Mouse (Mus musculus): ENCODE measurements at regions not wholly inside any gene's neighbourhood (a gene's known extent, or its start where the extent isn't known, plus 50 kb on each side); places are given as distances from the start of the nearest gene placed in this dataset.

- Histone ChIP-seq H3K9ac (no peak overlapping the region), H3K27ac (replicated peaks) (no peak overlapping the region), H3K4me2 (no peak overlapping the region), H3K27me3 (replicated peaks) (no peaks in the 10 kb centered on the region), H3K4me1 (peaks cover 2% of the 10 kb centered on the region; the same call in 1 of the 2 replicates), H3K36me3 (no peaks in the 10 kb centered on the region), H3K9me3 (no peaks in the 10 kb centered on the region), H3K4me3 (no peak overlapping the region)
- WGBS: 82% methylated on average over 2 of the region's 2 CpGs
- no peak for ATAC-seq (ENCODE audit: extremely low read depth, insufficient number of reproducible peaks, low FRiP score, low TSS enrichment)
Measured at GRCm38 (mm10) chr8:35877581-35877980, 112.0 kb downstream of the Gm19410 start.

- ATAC-seq (ENCODE audit: extremely low read depth, insufficient number of reproducible peaks, low FRiP score, low TSS enrichment): no peak
- peaks cover 7% of the 10 kb centered on the region; the same call in 1 of the 2 replicates for H3K9me3 ChIP-seq
- peaks cover 5% of the 10 kb centered on the region; the same call in 1 of the 2 replicates for H3K4me1 ChIP-seq
Measured at GRCm38 (mm10) chr8:35881810-35882209, 116.2 kb downstream of the Gm19410 start.

GRCm38 (mm10) chr8:35882638-35883455, 117.3 kb downstream of the Gm19410 start:
- Histone ChIP-seq H3K36me3 (no peaks in the 10 kb centered on the region), H3K4me3 (no peak overlapping the region), H3K27ac (replicated peaks) (no peak overlapping the region), H3K9me3 (peaks cover 7% of the 10 kb centered on the region; the same call in 1 of the 2 replicates), H3K9ac (no peak overlapping the region), H3K4me1 (peaks cover 5% of the 10 kb centered on the region; the same call in 1 of the 2 replicates), H3K27me3 (replicated peaks) (no peaks in the 10 kb centered on the region), H3K4me2 (no peak overlapping the region)
- ATAC-seq (ENCODE audit: extremely low read depth, insufficient number of reproducible peaks, low FRiP score, low TSS enrichment): no peak
- WGBS: 47% methylated on average over 12 of the region's 12 CpGs

More at GRCm38 (mm10) chr8:35881810-35882209, 116.2 kb downstream of the Gm19410 start:
- H3K36me3 ChIP-seq: no peaks in the 10 kb centered on the region
- no peak overlapping the region for H3K27ac ChIP-seq (replicated peaks)
- 56% methylated on average over 5 of the region's 5 CpGs for WGBS
- no peak overlapping the region for H3K4me3 ChIP-seq
- H3K27me3 ChIP-seq (replicated peaks): no peaks in the 10 kb centered on the region
- no peak overlapping the region for H3K4me2 ChIP-seq
- no peak overlapping the region for H3K9ac ChIP-seq

- Histone ChIP-seq H3K36me3 (no peaks in the 10 kb centered on the region), H3K4me2 (no peak overlapping the region), H3K27me3 (replicated peaks) (no peaks in the 10 kb centered on the region), H3K4me3 (no peak overlapping the region), H3K9me3 (peaks cover 7% of the 10 kb centered on the region; the same call in 1 of the 2 replicates), H3K27ac (replicated peaks) (no peak overlapping the region), H3K4me1 (peaks cover 8% of the 10 kb centered on the region), H3K9ac (no peak overlapping the region)
- ATAC-seq (ENCODE audit: extremely low read depth, insufficient number of reproducible peaks, low FRiP score, low TSS enrichment): no peak
- WGBS: 79% methylated on average over 1 of the region's 1 CpGs
Measured at GRCm38 (mm10) chr8:35883456-35883780, 117.8 kb downstream of the Gm19410 start.

GRCm38 (mm10) chr8:35884545-35884944, 119.0 kb downstream of the Gm19410 start:
- WGBS: 71% methylated on average over 6 of the region's 6 CpGs
- Histone ChIP-seq H3K36me3 (no peaks in the 10 kb centered on the region), H3K27ac (replicated peaks) (no peak overlapping the region), H3K27me3 (replicated peaks) (no peaks in the 10 kb centered on the region), H3K9me3 (peaks cover 7% of the 10 kb centered on the region; the same call in 1 of the 2 replicates), H3K9ac (no peak overlapping the region), H3K4me2 (no peak overlapping the region), H3K4me1 (peaks cover 8% of the 10 kb centered on the region), H3K4me3 (no peak overlapping the region)
- no peak for ATAC-seq (ENCODE audit: extremely low read depth, insufficient number of reproducible peaks, low FRiP score, low TSS enrichment)

- Histone ChIP-seq H3K4me2 (no peak overlapping the region), H3K27me3 (replicated peaks) (no peaks in the 10 kb centered on the region), H3K36me3 (no peaks in the 10 kb centered on the region), H3K9me3 (peaks cover 7% of the 10 kb centered on the region; the same call in 1 of the 2 replicates), H3K9ac (no peak overlapping the region), H3K4me3 (no peak overlapping the region), H3K4me1 (peaks cover 24% of the 10 kb centered on the region), H3K27ac (replicated peaks) (no peak overlapping the region)
- WGBS: 53% methylated on average over 4 of the region's 4 CpGs
- no peak for ATAC-seq (ENCODE audit: extremely low read depth, insufficient number of reproducible peaks, low FRiP score, low TSS enrichment)
Measured at GRCm38 (mm10) chr8:35890083-35890482, 124.5 kb downstream of the Gm19410 start.

- Histone ChIP-seq H3K4me3 (no peak overlapping the region), H3K4me2 (no peak overlapping the region)
- ATAC-seq (ENCODE audit: extremely low read depth, insufficient number of reproducible peaks, low FRiP score, low TSS enrichment): no peak
Measured at GRCm38 (mm10) chr8:35891769-35892168, 126.2 kb downstream of the Gm19410 start.

GRCm38 (mm10) chr8:35898493-35898892, 132.9 kb downstream of the Gm19410 start:
- H3K36me3 ChIP-seq: no peaks in the 10 kb centered on the region
- peaks cover 11% of the 10 kb centered on the region for H3K4me1 ChIP-seq
- no peak for ATAC-seq (ENCODE audit: extremely low read depth, insufficient number of reproducible peaks, low FRiP score, low TSS enrichment)
- no peak overlapping the region for H3K4me3 ChIP-seq
- no peaks in the 10 kb centered on the region for H3K27me3 ChIP-seq (replicated peaks)
- no peak overlapping the region for H3K4me2 ChIP-seq
- no peak overlapping the region for H3K9ac ChIP-seq
- H3K9me3 ChIP-seq: no peaks in the 10 kb centered on the region
- WGBS: 44% methylated on average over 3 of the region's 3 CpGs
- H3K27ac ChIP-seq (replicated peaks): no peak overlapping the region

More at GRCm38 (mm10) chr8:35891769-35892168, 126.2 kb downstream of the Gm19410 start:
- Histone ChIP-seq H3K27me3 (replicated peaks) (no peaks in the 10 kb centered on the region), H3K9me3 (no peaks in the 10 kb centered on the region), H3K27ac (replicated peaks) (no peak overlapping the region), H3K4me1 (peaks cover 24% of the 10 kb centered on the region), H3K9ac (no peak overlapping the region), H3K36me3 (no peaks in the 10 kb centered on the region)
- WGBS: 73% methylated on average over 6 of the region's 6 CpGs

GRCm38 (mm10) chr8:35901490-35901889, 135.9 kb downstream of the Gm19410 start:
- no peaks in the 10 kb centered on the region for H3K4me1 ChIP-seq
- no peak overlapping the region for H3K4me2 ChIP-seq
- no peak for ATAC-seq (ENCODE audit: extremely low read depth, insufficient number of reproducible peaks, low FRiP score, low TSS enrichment)
- H3K9me3 ChIP-seq: no peaks in the 10 kb centered on the region
- H3K4me3 ChIP-seq: no peak overlapping the region
- WGBS: 79% methylated on average over 7 of the region's 7 CpGs
- no peaks in the 10 kb centered on the region for H3K27me3 ChIP-seq (replicated peaks)
- no peak overlapping the region for H3K9ac ChIP-seq
- H3K36me3 ChIP-seq: no peaks in the 10 kb centered on the region
- H3K27ac ChIP-seq (replicated peaks): no peak overlapping the region

GRCm38 (mm10) chr8:35904711-35905450, 139.3 kb downstream of the Gm19410 start:
- 64% methylated on average over 7 of the region's 7 CpGs for WGBS
- Histone ChIP-seq H3K9me3 (no peaks in the 10 kb centered on the region), H3K27me3 (replicated peaks) (no peaks in the 10 kb centered on the region), H3K4me2 (no peak overlapping the region), H3K36me3 (no peaks in the 10 kb centered on the region), H3K27ac (replicated peaks) (peak overlapping the region; percentile 46; the same call in 1 of the 2 replicates), H3K9ac (no peak overlapping the region), H3K4me3 (no peak overlapping the region), H3K4me1 (no peaks in the 10 kb centered on the region)
- no peak for ATAC-seq (ENCODE audit: extremely low read depth, insufficient number of reproducible peaks, low FRiP score, low TSS enrichment)

GRCm38 (mm10) chr8:35907998-35908397, 142.4 kb downstream of the Gm19410 start:
- H3K4me3 ChIP-seq: no peak overlapping the region
- 72% methylated on average over 2 of the region's 2 CpGs for WGBS
- no peak overlapping the region for H3K4me2 ChIP-seq
- H3K27ac ChIP-seq (replicated peaks): no peak overlapping the region
- ATAC-seq (ENCODE audit: extremely low read depth, insufficient number of reproducible peaks, low FRiP score, low TSS enrichment): no peak
- H3K36me3 ChIP-seq: no peaks in the 10 kb centered on the region
- no peaks in the 10 kb centered on the region for H3K9me3 ChIP-seq
- peaks cover 7% of the 10 kb centered on the region; the same call in 1 of the 2 replicates for H3K4me1 ChIP-seq
- H3K9ac ChIP-seq: no peak overlapping the region
- H3K27me3 ChIP-seq (replicated peaks): no peaks in the 10 kb centered on the region
